Mouse (Mus musculus): Measurements from ENCODE around the gene Casr.

The Casr gene

DNA sequence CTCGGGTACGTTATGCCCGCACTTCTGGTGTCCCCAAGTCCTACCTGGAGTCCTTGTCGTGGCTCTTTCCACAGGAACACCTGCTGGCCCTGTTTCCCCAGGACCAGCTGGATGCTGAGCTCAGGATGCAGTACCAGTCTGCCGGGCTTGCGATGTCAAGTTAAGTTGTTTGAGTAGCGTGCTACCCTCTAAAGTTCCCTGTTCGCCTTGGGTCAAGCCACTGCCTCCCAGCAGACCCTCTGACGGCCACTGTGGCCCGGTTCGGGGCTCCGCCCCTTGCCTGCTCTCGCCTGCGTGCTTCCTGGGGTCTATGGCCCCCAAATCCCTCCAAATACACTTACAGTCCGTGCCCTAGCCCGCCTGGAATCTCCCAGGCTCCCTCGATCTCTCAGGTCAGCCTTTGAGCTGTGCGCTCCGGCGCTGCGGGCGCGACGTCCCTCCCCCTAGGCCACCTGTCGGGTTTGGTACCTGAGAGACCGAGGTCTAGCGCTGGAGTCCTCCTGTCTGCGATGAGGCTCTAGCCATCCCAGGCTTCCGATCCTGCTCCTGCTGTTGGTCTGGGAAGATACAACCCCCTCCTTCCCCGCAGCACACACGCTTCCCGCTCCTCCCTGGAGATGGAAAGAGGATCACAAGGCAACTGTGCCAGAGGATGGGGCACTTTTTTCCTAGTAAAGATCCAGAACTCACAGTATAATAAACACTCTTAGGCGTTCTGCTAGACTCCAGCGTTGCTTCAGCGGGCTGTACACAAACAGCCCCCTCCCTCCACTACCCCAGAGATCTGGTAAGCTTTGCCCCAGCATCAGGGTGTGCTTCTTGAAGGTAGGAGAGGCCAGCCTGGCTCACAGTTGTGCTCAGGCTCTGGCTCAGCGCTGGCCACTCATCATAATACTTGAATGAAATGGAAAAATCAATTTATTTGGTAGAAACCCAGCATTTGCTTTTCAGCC is at the start of gene Casr:
Gene Casr (minus strand): TSS at position 756 of the 953 bp plus-strand sequence.
- no peak for DNase-seq

DNA sequence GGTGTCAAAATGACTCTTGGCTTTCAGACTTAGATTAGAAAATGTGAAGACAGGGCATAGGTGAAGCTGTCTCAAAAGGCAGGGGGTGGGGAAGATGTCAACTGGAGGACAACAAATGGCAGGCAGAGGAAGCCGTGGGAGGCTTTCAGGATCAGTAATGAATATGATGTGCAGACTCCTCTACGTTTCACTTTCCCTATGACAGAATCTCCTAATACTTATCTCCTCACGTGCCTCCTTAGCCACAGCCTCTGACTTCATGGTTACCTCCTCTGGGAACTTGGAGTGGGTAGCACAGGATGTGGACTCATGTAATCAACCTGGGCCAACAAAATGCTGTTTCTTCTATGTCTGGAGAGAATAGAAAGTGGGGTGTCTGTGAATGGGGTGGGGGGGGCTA is 40.7 kb upstream of the Casr start:
- DNase-seq = no peak

DNA sequence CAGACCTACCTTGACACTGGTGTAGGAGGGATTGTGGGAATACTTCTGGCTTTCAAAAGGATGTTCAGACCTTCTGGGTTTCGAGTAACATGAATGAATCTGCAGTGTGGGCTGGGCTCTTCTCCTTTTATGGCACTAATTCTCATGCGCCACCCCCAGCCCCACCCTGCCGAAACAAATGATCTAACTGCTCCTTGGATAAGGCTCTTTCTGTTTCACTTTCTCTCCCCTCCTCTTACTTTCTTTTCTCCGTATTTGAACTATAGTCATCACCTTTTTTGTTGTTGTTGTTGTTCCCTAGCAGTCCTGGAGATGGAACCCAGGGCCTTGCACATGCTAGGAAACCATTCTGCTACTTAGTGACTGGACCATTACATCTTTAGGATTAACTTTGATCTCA is 36.3 kb upstream of the Casr start:
- DNase-seq = no peak

DNA sequence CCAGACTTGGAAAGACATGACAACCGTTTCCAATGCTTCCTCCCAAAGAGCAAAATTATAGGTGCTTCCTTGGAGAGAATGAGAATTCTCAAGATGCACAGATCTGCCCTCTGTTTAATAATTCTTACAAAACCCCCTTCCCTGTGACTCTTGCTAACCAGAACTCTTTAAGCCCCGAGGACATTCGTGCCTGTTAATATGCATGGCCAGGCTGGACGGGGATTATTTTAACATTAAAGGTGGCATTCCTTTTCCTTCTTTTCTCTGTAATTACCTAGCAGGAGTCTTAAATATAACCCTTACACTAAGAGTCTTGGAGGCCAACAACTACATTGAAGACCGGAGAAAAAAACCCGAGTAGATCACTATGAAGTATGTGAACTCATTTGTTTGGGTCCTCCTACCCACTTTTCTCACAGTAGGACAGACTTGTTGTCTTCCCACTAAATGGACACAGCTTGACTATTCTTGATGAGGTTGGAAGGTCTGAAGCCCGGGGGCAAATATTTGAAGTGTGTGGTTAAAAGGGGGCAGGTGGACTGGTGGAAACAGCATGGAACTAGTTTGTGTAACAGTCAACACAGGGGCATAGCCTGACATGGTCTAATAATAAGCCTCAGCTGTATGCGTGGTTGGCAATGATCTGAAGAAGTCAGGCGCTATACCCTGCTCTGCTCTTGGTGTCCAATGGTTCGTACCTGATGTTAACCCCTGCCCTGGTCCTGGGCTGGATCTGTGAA is 34.9 kb upstream of the Casr start:
- no peak for DNase-seq

DNA sequence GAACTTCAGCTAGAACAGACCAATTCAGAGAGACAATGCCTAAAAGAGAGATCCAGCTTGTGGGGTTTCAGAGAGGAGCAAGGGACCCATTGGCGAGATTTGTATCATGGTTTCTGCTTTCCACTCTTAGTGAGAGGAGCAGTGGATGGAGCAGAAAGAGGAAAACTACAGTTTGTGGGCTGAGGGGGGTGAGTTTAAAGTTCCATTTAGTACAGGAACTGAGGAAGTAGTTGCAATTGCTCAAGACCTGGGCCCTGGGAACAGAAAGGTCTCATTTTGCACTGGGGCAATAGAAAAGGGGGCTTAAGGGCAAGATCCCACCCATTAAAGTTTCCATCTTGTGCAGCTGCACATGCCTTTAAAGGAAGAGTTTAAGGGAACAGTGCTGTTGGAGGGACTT is 28.0 kb upstream of the Casr start:
- no peak for DNase-seq

GRCm38 (mm10) chr16:36587971-36588370 is 26.0 kb upstream of the Casr start:
- DNase-seq = no peak

DNA sequence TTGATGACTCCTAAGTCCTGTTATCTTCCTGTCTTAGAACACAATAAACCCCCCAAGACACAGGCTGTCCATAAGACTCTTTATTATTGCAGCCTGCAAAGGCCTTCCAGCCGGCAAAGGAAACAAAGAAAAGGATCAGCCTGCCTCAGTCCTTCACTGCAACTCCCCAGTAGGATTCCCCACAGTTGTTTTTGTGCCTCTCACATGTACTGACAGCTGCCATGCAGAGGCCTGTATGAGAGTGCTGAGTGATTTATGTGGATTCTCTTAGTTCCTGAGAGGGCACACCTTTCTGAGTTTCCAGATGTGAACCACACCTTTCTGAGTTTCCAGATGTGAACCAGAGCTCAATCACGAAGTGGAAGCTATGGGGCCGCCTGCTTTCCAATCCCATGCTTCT is 20.1 kb upstream of the Casr start:
- DNase-seq = no peak

- DNase-seq = no peak
Observed at GRCm38 (mm10) chr16:36571942-36572341, 10.0 kb upstream of the Casr start.

GRCm38 (mm10) chr16:36559573-36559972 is 2.4 kb downstream of the Casr start:
- DNase-seq = no peak

DNA sequence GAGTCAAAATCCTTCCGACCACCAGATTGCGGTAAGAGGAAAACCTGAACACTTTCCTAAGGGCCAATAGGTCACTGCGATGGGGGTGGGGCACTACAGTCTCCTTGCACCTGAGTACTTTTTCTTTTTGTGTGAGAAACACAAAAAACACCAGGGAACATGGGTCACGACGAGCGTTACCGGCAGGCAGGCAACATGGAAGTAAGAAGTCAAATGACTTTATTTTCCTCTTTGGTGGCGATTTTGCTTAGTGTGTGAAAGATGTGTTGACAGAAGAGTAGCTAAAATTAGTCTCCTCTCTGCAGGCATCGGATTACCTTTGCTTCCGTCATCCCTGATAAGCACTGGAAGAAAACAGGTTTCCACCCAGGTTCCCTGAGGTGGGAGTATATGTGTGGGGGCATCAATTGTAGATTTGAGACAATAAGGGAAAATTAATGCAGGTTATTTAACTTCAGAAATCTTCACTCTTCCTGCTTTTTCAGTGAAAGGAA is 6.2 kb downstream of the Casr start:
- no peak for DNase-seq

DNA sequence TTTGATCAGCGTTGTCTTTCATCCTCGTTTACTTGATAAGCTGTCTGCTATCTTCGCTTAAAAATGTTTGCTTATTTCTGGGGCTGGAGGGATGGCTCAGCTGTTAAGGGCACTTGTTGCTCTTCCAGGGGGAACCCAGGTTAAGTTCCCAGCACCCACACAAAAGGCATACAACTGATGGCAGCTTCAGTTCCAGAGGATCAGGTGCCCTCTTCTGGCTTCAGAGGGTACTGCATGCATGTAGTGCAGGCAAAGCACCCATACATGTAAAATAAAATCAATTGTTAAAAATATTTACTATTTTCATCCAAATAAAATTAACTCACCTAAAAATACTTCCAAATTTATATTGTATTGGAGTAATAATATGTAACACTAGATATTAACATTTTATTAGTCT is 8.3 kb downstream of the Casr start:
- DNase-seq = no peak

GRCm38 (mm10) chr16:36545333-36545732 is 16.6 kb downstream of the Casr start:
- DNase-seq = no peak

- no peak for DNase-seq
Observed at GRCm38 (mm10) chr16:36543091-36543490, 18.9 kb downstream of the Casr start.

GRCm38 (mm10) chr16:36540834-36541233 is 21.1 kb downstream of the Casr start:
- DNase-seq = no peak

DNA sequence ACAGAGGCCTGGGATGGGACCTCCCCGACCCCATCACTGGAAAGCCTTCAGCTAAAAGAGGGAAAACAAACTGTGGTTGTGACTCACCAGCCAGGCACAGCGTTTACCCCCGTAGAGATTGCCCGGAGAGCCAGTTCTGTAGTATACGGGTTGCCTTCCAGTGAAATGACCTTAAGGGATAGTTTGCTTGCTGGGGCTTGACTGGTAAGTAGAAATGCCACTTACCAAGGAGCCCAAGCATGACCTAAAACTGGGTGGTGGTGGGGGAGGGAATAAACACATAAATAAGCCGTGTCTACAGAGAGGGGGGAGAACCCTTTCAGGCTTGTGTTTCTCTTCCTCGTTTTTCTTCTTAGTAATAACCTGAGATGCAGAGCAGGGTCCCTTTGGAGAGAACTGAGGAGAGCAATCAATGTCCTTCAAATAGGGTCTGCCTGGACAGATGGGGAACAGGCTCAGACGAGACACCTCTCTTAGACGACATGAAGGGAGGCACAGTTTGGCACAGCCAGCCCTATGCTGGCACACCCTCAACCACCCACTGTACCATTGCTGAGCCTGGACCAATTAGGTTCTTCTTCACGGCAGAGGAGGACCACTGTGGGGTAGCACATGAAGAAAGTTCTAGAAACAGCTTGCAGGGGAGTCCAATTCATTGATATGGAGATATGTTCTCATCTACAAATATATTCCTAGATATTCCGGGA is 28.8 kb downstream of the Casr start:
- no peak for DNase-seq

DNA sequence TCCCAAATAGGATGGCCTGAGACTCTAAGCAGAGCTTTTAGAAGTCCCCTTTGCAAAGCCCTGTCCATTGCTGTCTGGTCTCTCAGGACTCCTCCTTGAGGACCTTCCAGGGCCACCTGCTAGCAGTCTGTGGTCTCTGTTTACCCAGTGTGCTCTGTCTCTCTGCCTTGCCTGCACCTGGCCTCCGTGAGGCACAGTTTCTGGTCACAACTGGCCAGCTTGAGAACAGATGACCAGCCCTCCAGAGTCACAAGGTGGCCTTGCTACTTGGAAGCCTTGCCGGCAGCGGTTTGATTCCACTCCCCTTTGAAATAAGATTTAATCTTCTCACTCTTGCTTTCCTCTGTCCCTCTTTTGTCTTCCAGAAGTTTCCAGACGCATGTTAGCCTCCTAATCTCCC is 29.9 kb downstream of the Casr start:
- no peak for DNase-seq

DNA sequence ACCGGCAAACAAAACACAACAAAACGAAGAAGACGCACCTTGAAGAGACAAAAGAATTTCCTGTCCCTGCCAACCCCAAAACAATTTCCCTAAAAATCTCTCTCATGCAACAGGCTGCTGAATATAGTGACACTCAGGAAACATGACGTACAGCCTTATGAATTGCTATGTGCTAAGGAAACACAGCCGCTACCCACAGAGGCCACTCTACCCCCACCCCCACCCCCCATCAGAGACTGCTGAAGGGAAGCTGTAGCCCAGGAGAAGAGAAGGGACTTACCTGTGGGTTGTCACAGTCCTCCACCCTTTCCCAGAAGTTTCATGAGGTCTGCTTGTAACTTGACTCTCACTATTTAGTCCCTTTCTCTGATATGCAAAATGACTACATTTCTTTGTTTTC is 30.3 kb downstream of the Casr start:
- DNase-seq = no peak

DNA sequence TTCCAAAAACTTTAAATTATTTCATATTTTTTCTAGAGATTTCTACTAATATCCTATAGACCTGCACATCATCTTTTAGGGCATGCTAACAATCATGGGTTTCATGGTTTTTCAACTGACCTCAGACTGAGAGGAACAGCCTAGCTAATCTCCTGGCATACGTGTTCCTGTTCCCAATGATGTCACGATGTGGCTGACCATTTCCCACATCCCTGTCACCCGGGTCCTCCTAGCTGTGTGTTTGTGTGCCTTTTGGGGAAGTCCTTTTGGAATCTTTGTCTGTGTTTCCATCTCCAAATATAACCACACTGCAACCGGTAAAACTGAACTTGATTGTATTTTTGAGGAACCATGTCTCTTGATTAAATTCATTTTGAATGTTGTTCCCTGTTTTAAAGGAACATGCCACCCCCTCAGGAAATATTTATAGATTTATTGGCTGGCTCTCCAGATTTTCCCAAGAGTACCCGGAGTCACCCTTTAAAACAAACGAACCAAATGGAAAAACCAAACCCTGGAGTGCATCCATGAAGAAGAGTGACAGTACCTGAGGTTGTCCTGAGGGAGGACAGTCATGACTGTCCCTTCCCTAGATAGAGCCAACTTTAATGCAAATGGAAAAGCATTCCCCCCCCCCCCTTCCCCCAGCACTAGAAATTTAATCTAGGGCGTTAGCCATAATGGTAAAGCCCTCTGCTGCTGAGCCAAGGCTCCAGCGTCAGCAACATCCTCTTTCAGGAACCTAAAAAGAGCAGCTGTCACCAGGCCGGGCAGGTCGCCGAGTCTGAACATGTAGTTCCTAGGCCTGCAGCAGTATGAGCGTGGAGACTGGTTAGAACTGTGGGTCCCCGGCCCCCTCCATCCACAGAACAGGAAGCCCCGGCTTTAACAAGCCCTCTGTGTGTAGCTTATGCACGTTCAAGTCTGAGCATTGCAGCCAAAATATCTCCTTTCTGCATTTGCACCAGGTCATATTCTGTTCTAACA is 31.1 kb downstream of the Casr start:
- DNase-seq = no peak

DNA sequence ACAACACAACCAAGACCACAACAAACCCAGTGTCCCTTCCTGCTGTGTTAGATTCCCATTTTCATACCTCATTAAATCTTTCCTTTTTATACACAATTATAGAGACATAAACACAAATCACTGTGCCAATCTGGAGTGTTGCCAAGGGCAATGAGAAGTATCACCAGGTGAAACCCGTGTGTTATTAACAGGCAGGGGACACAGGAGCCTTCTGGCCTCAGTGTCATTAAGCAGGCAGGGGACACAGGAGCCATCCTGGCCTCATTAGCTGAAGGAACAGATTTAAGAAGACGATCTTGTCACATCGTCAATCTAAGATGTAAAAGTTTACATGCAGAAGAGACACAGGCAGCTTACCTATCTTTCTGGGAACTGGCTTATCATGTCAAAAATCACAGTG is 33.1 kb downstream of the Casr start:
- DNase-seq = no peak

DNA sequence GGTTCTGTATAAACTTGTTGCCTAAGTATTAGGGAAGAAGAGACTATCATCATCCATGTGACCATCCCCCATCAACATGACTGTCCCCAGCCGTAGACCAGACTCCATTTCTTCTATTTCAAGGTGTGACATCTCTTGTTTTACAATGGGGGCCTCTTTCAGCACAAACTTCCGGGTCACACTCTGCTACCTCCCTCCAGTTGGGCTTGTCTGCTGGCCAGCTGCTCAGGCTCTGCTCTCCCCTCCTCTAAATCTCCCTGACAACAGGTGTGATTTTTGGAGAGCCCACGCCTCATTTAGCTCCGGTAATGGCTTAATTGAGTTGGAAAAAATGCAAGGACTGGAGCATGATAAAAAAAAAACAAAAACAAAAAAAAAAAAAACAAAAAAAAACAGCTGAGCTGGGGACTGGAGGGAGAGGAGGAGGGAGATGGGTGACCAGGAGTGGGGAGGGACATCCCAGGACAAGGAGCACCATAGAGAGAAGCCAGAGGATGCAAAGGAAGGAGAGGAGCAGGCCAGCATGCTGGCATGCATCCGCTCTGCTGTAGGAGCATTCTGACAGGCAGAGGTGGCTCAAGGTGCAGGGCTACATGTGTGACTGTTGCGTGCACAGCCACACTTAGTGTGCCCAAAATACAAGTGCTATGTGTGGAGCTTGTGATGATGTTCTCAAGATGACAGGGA is 35.2 kb downstream of the Casr start:
- DNase-seq = no peak

GRCm38 (mm10) chr16:36523095-36523494 is 38.8 kb downstream of the Casr start:
- no peak for DNase-seq
